Mouse (Mus musculus) embryo, embryonic 10 days (tissue): ENCODE measurements around the gene AI182371.

ENCODE experiments used
- DNase-seq: peaks from one replicate; pipeline ENCODE4 v3.0.0-alpha.2; 2015; ENCODE audit warnings: low spot score

AI182371 gene

GRCm38 (mm10) chr2:35101443-35101842, at the start of gene AI182371:
AI182371 (minus strand) TSS chr2:35101543.
- DNase-seq, result no peak

- no peak for DNase-seq
These were observed 47.5 kb upstream of the AI182371 start for GRCm38 (mm10) chr2:35148806-35149205.

- no peak for DNase-seq
These were observed 40.3 kb upstream of the AI182371 start for GRCm38 (mm10) chr2:35141673-35142072.

- no peak for DNase-seq
These were observed 37.2 kb upstream of the AI182371 start for GRCm38 (mm10) chr2:35138576-35138975.

GRCm38 (mm10) chr2:35133891-35134290, 32.5 kb upstream of the AI182371 start:
- no peak for DNase-seq

GRCm38 (mm10) chr2:35132662-35133055, 31.3 kb upstream of the AI182371 start:
- DNase-seq, result no peak

GRCm38 (mm10) chr2:35131991-35132661, 30.8 kb upstream of the AI182371 start:
- DNase-seq, result peak; percentile 98

GRCm38 (mm10) chr2:35131491-35131890, 30.1 kb upstream of the AI182371 start:
- DNase-seq, result no peak

GRCm38 (mm10) chr2:35124716-35125115, 23.4 kb upstream of the AI182371 start:
- DNase-seq, result peak; percentile 37

GRCm38 (mm10) chr2:35110521-35110920, 9.2 kb upstream of the AI182371 start:
- no peak for DNase-seq

GRCm38 (mm10) chr2:35109924-35110304, 8.6 kb upstream of the AI182371 start:
- no peak for DNase-seq

GRCm38 (mm10) chr2:35109141-35109923, 8.0 kb upstream of the AI182371 start, which contains the start of gene Cntrl:
Cntrl (plus strand) TSS chr2:35109492.
- peak; percentile 96 for DNase-seq

GRCm38 (mm10) chr2:35108712-35109111, 7.4 kb upstream of the AI182371 start:
- DNase-seq, result peak; percentile 53

- DNase-seq, result peak; percentile 28
These were observed 6.8 kb upstream of the AI182371 start for GRCm38 (mm10) chr2:35107984-35108635.

- DNase-seq, result no peak
These were observed 3.5 kb upstream of the AI182371 start for GRCm38 (mm10) chr2:35104843-35105242.

- no peak for DNase-seq
These were observed 2.2 kb upstream of the AI182371 start for GRCm38 (mm10) chr2:35103558-35103957.

- DNase-seq, result no peak
These were observed 1.4 kb upstream of the AI182371 start for GRCm38 (mm10) chr2:35102777-35103176.

GRCm38 (mm10) chr2:35100529-35100928, 814 bp downstream of the AI182371 start:
- no peak for DNase-seq

- DNase-seq, result no peak
These were observed 13.9 kb downstream of the AI182371 start for GRCm38 (mm10) chr2:35087418-35087817.

- no peak for DNase-seq
These were observed 22.2 kb downstream of the AI182371 start for GRCm38 (mm10) chr2:35079166-35079565.

GRCm38 (mm10) chr2:35074328-35074727, 27.0 kb downstream of the AI182371 start:
- no peak for DNase-seq

- DNase-seq, result no peak
These were observed 28.8 kb downstream of the AI182371 start for GRCm38 (mm10) chr2:35072547-35072946.

GRCm38 (mm10) chr2:35070275-35070674, 31.1 kb downstream of the AI182371 start:
- DNase-seq, result no peak
